Mouse (Mus musculus) Patski (cell line): ENCODE results near the gene Ube4a. TPM values are rescaled to one million over a fixed set of nuclear protein-coding genes. Genes with fewer than 3 reads are reported as not detected.

Source experiments
- ATAC-seq: fragments of 100-300 bp; one replicate; pipeline ENCODE4 v1.8.0; 2021
- CTCF ChIA-PET: fragments of 350-600 bp; sonication (Branson Sonifier 250); formaldehyde crosslinking; loops from one replicate; lab custom pipeline; 2022; ENCODE audit warnings: inconsistent platforms; lab: Charles Lee
- POLR2A ChIA-PET: fragments of 350-600 bp; sonication (Branson Sonifier 250); formaldehyde crosslinking; loops from one replicate; lab custom pipeline; 2022; ENCODE audit warnings: antibody characterized with exemption, inconsistent platforms; lab: Charles Lee
- DNase-seq: peaks from one replicate; pipeline ENCODE4 v3.0.0-alpha.2; 2011; ENCODE audit warnings: low read depth, low spot score
- H3K27me3 ChIP-seq: fragments of 371-371 bp; one replicate; pipeline ENCODE4 v1.5.1; 2021
- CTCF ChIP-seq: fragments of 100-300 bp; IDR thresholded peaks from one replicate; pipeline ENCODE4 v1.5.1; 2021
- in situ Hi-C: fragments of 300-500 bp; cut with MboI; formaldehyde crosslinking; loops from 3 replicates; pipeline ENCODE4 v1.11.1; 2018; ENCODE audit warnings: low pct_unique_long_range_greater_than_20kb, mixed read lengths
- polyA plus RNA-seq: library from polyadenylated mRNA; unstranded; gene quantifications from one replicate; pipeline ENCODE4 v1.2.3, GENCODE M21; 2021

Ube4a gene
- polyA plus RNA-seq, 1 experiment from 2014 or later = 44.1 TPM

- DNase-seq (no peak), ATAC-seq (peak; percentile 46)
- in situ Hi-C loops = no loop called here
- no peaks in the 10 kb centered on the region for H3K27me3 ChIP-seq
- ChIA-PET CTCF (interaction anchor here (1.0 kb wide), 1 partner anchor 38 kb away, joined by 4 read pairs; the partner anchor contains the start of gene Atp5l), POLR2A (interaction anchor here (0.7 to 1.9 kb wide), 6 partner anchors 10 to 105 kb away, joined by 3 to 9 read pairs (median 4); no protein-coding TSS in a partner anchor)
- no peak for TF ChIP-seq CTCF
Observed at GRCm38 (mm10) chr9:44882436-44882980, 82.9 kb downstream of the Ube4a start.

- in situ Hi-C loops = no loop called here
- ATAC-seq = peak; percentile 49
- no peak for DNase-seq
- H3K27me3 ChIP-seq = no peaks in the 10 kb centered on the region
- no peak for TF ChIP-seq CTCF
- POLR2A ChIA-PET = interaction anchor here (0.6 to 1.9 kb wide), 7 partner anchors 10 to 104 kb away, joined by 3 to 9 read pairs (median 3); no protein-coding TSS in a partner anchor
- CTCF ChIA-PET = interaction anchor here (1.0 kb wide), 1 partner anchor 38 kb away, joined by 4 read pairs; the partner anchor contains the start of gene Atp5l
Observed at GRCm38 (mm10) chr9:44881941-44882435, 83.4 kb downstream of the Ube4a start.

GRCm38 (mm10) chr9:44881221-44881871 lies 84.1 kb downstream of the Ube4a start, which contains the start of gene Kmt2a:
Gene Kmt2a, minus strand, starts transcription at chr9:44881296.
- TF ChIP-seq CTCF = no peak
- peak; percentile 58 for ATAC-seq
- H3K27me3 ChIP-seq = no peaks in the 10 kb centered on the region
- in situ Hi-C loops = no loop called here
- peak; percentile 86 for DNase-seq
- ChIA-PET POLR2A (interaction anchor here (0.6 to 1.9 kb wide), 6 partner anchors 11 to 104 kb away, joined by 3 to 9 read pairs (median 4); no protein-coding TSS in a partner anchor), CTCF (interaction anchor here (1.0 kb wide), 1 partner anchor 39 kb away, joined by 4 read pairs; the partner anchor contains the start of gene Atp5l)

GRCm38 (mm10) chr9:44880309-44881081 lies 84.9 kb downstream of the Ube4a start:
- ChIA-PET CTCF (interaction anchor here (1.0 kb wide), 1 partner anchor 27 kb away, joined by 3 read pairs; no protein-coding TSS in a partner anchor), POLR2A (interaction anchor here (1.9 kb wide), 1 partner anchor 12 kb away, joined by 7 read pairs; no protein-coding TSS in a partner anchor)
- TF ChIP-seq CTCF = no peak
- in situ Hi-C loops = no loop called here
- DNase-seq (no peak), ATAC-seq (peak; percentile 15)
- H3K27me3 ChIP-seq = no peaks in the 10 kb centered on the region

- ChIA-PET POLR2A (interaction anchor here (1.1 to 1.3 kb wide), 2 partner anchors 24 to 56 kb away, joined by 3 to 5 read pairs; no protein-coding TSS in a partner anchor), CTCF (interaction anchor here (1.0 to 1.2 kb wide), 4 partner anchors 10 to 34 kb away, joined by 3 to 4 read pairs (median 3); no protein-coding TSS in a partner anchor)
- DNase-seq = no peak
- no peak for ATAC-seq
- in situ Hi-C loops = no loop called here
- no peak for TF ChIP-seq CTCF
- H3K27me3 ChIP-seq = no peaks in the 10 kb centered on the region
Observed at GRCm38 (mm10) chr9:44879694-44880271, 85.6 kb downstream of the Ube4a start.

- no peak for ATAC-seq
- ChIA-PET POLR2A (interaction anchor here (0.6 to 1.3 kb wide), 6 partner anchors 25 to 998 kb away, joined by 3 to 5 read pairs (median 3); no protein-coding TSS in a partner anchor), CTCF (interaction anchor here (0.9 to 1.8 kb wide), 7 partner anchors 9 to 88 kb away, joined by 3 to 5 read pairs (median 3); no protein-coding TSS in a partner anchor)
- DNase-seq = no peak
- H3K27me3 ChIP-seq = no peaks in the 10 kb centered on the region
- in situ Hi-C loops = no loop called here
- no peak for TF ChIP-seq CTCF
Observed at GRCm38 (mm10) chr9:44878776-44879500, 86.5 kb downstream of the Ube4a start.

- H3K27me3 ChIP-seq = no peaks in the 10 kb centered on the region
- ChIA-PET CTCF (interaction anchor here (0.9 to 1.8 kb wide), 3 partner anchors 22 to 89 kb away, joined by 3 to 5 read pairs (median 4); no protein-coding TSS in a partner anchor), POLR2A (no interaction called here)
- DNase-seq (no peak), ATAC-seq (no peak)
- no peak for TF ChIP-seq CTCF
- in situ Hi-C loops = no loop called here
Observed at GRCm38 (mm10) chr9:44877686-44878085, 87.7 kb downstream of the Ube4a start.

GRCm38 (mm10) chr9:44875476-44875875 lies 89.9 kb downstream of the Ube4a start:
- no peak for ATAC-seq
- no peaks in the 10 kb centered on the region for H3K27me3 ChIP-seq
- in situ Hi-C loops = no loop called here
- ChIA-PET POLR2A (no interaction called here), CTCF (interaction anchor here (0.7 to 1.0 kb wide), 2 partner anchors 25 to 39 kb away, joined by 3 to 4 read pairs; no protein-coding TSS in a partner anchor)
- no peak for TF ChIP-seq CTCF
- DNase-seq = no peak

GRCm38 (mm10) chr9:44874198-44874597 lies 91.2 kb downstream of the Ube4a start:
- POLR2A ChIA-PET = no interaction called here
- no peak for DNase-seq
- CTCF ChIA-PET = no interaction called here

More at GRCm38 (mm10) chr9:44874198-44874597, 91.2 kb downstream of the Ube4a start:
- H3K27me3 ChIP-seq = no peaks in the 10 kb centered on the region
- in situ Hi-C loops = no loop called here
- no peak for TF ChIP-seq CTCF
- no peak for ATAC-seq
